Mouse (Mus musculus) CD4-positive, CD25-positive, alpha-beta regulatory T cell, adult 2 months (primary cell): ENCODE data around the gene Car5a.

Source experiments
- DNase-seq: peaks from one replicate; pipeline ENCODE4 v3.0.0-alpha.2; 2012; ENCODE audit warnings: low read depth, low spot score

Car5a gene

GRCm38 (mm10) chr8:121944831-121945230, at the start of gene Car5a:
Gene Car5a, minus strand, starts transcription at chr8:121944904.
- DNase-seq: no peak

- DNase-seq: no peak
Measured at GRCm38 (mm10) chr8:121992911-121993310, 48.2 kb upstream of the Car5a start.

- peak; percentile 7 for DNase-seq
Measured at GRCm38 (mm10) chr8:121991611-121992010, 46.9 kb upstream of the Car5a start.

GRCm38 (mm10) chr8:121990506-121991255, 46.0 kb upstream of the Car5a start:
- no peak for DNase-seq

- DNase-seq: no peak
Measured at GRCm38 (mm10) chr8:121987892-121988291, 43.2 kb upstream of the Car5a start.

- no peak for DNase-seq
Measured at GRCm38 (mm10) chr8:121985673-121986072, 41.0 kb upstream of the Car5a start.

- DNase-seq: no peak
Measured at GRCm38 (mm10) chr8:121981520-121981895, 36.8 kb upstream of the Car5a start.

DNA sequence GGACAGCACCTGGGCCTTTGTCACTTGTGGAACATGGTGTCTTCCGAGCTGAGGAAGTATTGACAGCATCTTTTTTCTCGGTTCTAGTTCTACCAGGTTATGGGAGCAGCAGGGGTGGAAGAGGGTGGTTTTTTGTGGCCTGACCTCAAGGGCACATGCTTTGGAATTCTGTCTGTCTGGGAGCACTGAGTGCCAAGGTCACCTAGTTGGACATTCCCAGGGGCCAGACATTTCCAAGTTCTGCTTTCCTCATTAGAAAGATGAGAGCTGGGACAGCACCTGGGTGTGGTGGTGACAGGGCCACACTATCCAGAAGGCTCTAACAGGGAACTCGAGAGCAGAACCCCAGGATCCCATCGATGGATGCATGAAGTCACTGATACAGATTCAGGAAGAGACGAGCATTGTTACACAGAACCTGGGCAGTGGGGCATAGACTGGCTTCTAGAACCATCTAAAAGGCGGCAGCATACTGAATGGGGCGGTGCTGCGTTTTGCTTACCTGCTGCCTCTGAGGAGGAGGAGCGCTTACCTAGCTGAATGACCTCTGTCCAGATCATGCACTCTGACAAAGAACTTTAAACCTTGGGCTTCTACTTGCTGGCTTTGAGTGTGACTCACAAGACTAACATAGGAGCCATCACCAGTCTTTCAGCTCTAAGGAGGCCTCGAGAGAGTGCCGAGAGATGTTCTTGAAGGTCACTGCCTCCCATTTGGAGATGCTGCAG, 36.3 kb upstream of the Car5a start:
- DNase-seq: no peak

- DNase-seq: no peak
Measured at GRCm38 (mm10) chr8:121978670-121979069, 34.0 kb upstream of the Car5a start.

DNA sequence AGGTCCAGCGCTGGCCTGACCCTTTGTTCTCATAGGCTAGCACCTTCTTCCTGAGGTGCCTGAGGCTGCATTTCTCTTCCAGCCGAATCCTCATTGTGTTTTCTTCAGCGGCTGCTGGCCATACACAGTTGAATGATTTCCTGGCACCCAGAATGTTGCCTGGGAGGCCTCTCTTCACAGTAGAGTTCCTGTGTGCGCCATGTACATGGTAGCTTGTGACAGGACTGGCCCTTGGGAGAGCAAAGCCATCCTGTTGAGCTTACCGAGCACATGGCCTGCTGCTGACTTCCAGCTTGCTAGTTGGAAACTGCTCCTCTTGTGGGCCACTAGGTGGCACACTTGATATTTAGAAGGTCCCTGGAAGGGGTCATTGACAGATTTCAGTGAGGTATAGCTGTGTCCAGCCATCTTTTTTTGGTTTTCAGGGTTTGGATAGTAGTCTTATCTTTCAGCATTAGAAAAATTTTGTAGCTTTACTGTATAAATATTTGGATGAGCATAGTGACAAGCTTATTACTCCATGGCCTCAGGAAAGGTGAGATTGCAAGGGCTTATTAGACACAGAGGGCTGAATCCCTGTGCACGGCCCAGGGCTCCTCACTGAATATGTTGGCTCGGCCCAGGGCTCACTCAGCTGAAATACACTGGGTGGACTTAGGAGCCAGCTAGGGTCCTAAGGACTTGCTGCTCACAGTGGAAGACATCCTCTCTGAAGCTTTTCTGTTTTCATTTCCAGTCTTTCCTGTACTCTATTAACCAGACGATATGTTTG, 33.3 kb upstream of the Car5a start:
- DNase-seq: peak; percentile 54

- no peak for DNase-seq
Measured at GRCm38 (mm10) chr8:121973906-121974305, 29.2 kb upstream of the Car5a start.

GRCm38 (mm10) chr8:121971488-121972058, 26.9 kb upstream of the Car5a start:
- no peak for DNase-seq

GRCm38 (mm10) chr8:121970225-121970624, 25.5 kb upstream of the Car5a start:
- no peak for DNase-seq

DNA sequence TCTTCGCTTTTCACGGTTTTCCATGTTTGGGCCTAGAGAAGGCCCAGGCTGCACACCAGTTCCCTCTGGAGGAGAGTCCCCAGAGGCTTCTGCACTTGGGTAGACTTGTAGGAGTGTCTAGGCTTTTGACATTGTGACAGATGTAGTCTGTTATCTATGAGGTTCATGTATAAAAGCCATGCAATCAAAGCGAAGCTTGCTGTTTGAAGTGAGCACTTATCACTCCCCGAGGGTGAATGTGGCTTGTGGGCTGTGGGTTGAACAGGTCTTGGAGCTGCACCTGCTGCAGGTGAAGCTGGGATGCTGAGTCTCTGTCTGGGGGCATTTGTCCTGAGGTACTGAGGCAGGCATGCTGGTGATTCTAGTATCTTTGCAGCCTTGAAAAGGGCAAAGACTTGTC, 23.8 kb upstream of the Car5a start:
- no peak for DNase-seq

DNA sequence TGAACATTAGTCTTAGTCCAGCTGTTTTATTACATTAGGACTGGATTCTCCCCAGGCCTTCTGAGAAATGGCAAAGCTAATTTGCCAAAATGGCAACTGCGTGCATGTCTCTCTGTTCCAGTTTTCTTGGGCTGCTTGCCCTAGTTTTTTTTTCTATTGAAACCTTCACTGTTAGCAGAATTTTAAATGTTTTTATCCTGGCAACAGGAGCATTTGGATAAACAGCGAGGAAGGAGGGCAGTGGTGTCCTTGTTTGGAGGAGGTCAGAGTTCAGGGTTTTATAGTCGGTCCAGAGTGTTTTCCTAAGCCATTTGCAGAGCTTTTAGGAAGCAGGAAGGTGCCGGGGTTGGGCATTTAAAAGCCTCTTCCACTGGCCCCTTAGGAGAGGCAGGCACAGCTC, 23.3 kb upstream of the Car5a start:
- DNase-seq: no peak

DNA sequence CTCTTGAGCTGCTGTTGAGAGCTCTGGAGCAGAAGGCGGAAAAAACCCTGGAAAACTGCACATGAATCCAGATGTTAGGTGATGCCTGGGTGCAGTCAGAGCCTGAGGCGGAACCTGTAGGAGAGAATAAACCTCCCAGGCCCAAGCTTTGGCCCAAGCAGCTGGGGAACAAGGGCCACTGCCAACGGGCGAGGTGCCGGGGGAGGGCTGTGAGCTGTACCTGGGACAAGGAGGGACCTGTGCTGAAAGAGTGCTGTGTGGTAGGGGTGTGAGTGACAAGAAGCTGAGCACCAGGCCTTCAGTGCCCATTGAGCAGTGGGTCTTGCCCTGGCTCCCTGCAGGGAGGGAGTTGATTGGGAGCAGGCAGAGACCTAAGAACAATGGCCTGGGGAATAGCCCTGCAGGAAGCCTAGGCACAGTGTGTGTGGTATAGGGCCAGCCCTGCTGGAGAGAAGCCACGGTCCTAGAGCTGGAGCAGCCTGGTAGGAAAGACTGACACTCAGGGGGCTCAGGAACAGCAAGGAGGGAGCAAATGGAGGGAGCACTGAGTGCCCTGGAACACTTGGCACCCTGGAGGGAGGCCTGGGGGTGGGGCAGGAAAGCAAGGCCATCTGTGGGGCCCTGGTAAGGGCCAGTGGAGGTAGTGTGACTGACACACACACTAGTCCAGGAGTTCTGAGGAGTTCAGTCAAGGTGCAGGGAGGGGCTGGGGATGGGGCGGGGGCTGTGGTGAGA, 22.2 kb upstream of the Car5a start:
- DNase-seq: no peak

DNA sequence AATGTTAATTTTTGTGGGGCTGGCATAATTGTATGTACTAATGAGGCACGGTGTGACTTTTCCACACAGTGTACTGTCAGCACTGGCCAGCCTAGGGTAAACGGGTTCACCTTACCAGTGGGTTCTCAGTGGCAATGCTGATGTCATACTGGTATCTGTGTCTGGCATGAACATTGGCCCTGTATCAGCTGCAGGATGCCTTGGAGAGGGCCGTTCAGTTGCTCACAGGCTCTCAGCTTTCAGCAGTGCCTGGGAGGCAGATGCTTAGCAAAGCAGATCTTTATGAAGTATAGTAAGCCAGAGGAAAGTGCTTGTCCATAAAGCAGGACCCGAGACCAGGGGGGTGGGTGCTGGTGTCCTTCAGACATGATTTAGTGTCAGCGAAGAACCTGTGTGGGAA, 21.4 kb upstream of the Car5a start:
- DNase-seq: no peak

DNA sequence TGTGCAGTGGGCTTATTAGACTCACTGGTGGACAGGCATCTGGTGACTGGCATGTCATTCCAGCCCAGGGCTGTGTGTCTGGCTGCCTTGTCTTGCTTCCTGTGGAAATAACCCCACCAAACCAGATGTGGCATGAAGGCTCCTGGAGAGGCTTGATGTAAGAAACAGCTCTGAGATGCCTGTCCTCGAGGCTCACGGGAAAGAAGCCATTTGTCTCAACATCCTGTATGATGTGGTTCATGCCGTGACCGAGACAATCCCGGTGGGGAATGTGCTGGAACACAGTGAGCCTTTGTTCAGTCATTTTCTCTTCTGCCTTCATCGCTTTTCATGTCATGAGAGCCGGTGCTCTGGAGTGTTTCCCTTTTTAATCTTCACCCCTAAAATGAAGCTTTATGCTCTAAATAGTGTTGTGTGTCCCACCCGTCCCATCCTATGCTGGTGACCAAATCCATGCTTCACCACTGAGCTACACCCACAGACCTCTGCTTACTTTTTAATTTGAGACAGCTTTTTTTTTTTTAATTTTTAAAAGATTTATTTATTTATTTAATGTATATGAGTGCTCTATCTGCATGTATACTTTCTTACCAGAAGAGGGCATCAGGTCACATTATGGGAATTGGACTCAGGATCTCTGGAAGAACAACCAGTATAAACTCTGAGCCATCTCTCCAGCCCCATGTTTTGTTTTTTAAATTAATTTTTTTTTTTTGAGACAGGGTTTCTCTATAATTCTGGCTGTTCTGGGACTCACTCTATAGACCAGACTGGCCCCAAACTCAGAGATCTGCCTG, 20.2 kb upstream of the Car5a start:
- no peak for DNase-seq

- DNase-seq: no peak
Measured at GRCm38 (mm10) chr8:121962892-121963291, 18.2 kb upstream of the Car5a start.

- DNase-seq: no peak
Measured at GRCm38 (mm10) chr8:121958395-121958794, 13.7 kb upstream of the Car5a start.
